Mouse (Mus musculus) hindbrain, embryonic 10.5 days (tissue): ENCODE results near the gene Podn. TPM values are rescaled to one million over a fixed set of nuclear protein-coding genes. Genes with fewer than 3 reads are reported as not detected.

Experiments
- DNase-seq: peaks from one replicate; pipeline ENCODE4 v3.0.0-alpha.2; 2017; ENCODE audit warnings: low spot score
- H3K27ac ChIP-seq: fragments of 300-500 bp; sonication (generic); 2 replicates; pipeline ENCODE4 v1.5.1; 2016; ENCODE audit warnings: mild to moderate bottlenecking, moderate library complexity
- H3K27me3 ChIP-seq: fragments of 300-500 bp; sonication (generic); 2 replicates; pipeline ENCODE4 v1.6.1; 2016; ENCODE audit warnings: mild to moderate bottlenecking; ENCODE audit not compliant: poor library complexity, insufficient read depth, severe bottlenecking
- H3K36me3 ChIP-seq: fragments of 300-500 bp; sonication (generic); 2 replicates; pipeline ENCODE4 v1.6.1; 2016; ENCODE audit warnings: mild to moderate bottlenecking, moderate library complexity
- H3K4me1 ChIP-seq: fragments of 300-500 bp; sonication (generic); replicated peaks from 2 replicates; pipeline ENCODE4 v1.6.1; 2016; ENCODE audit warnings: mild to moderate bottlenecking
- H3K4me3 ChIP-seq: fragments of 300-500 bp; sonication (generic); 2 replicates; pipeline ENCODE4 v1.5.1; 2016; ENCODE audit warnings: mild to moderate bottlenecking, moderate library complexity
- H3K9me3 ChIP-seq: fragments of 300-500 bp; sonication (generic); 2 replicates; pipeline ENCODE4 v1.6.1; 2016; ENCODE audit warnings: mild to moderate bottlenecking, moderate library complexity
- WGBS: fragments of 180-500 bp; shearing (Covaris S2); methylation state at CpG from one replicate; pipeline ENCODE4 v1.1.7; 2016; 5-methylcytosine and 5-hydroxymethylcytosine counted together
- polyA plus RNA-seq: library from polyadenylated mRNA; unstranded; fragments of >200 nt; fragmentation: Nextera tagmentation; extraction: Ambion mirVana; gene quantifications from 2 replicates; pipeline ENCODE4 v1.2.1, GENCODE M21; 2016

The Podn gene
- polyA plus RNA-seq, 1 experiment from 2014 or later, result 0.34 TPM

DNA sequence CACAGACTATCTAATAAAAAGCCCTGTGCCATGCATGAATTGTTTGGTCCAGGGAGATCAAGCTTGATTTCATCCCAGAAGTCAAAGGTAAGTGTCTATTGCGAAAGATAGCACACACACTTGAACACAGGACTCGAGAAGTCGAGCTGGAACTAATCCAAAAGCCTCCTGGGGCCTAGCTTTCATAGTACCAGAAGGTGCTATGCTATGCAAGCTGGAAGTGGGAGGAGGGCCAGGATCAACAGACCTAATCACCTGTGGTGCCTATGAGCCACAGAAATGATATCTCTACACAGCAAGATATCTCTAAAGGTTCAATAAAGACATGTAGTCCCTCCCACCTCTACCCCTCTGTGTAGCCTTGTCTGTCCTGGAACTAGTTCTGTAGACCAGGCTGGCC, 24.2 kb downstream of the Podn start:
- H3K9me3 ChIP-seq, result no peaks in the 10 kb centered on the region
- WGBS, result 94% methylated on average over 3 of the region's 3 CpGs
- H3K4me3 ChIP-seq, result no peak overlapping the region
- no peak for DNase-seq
- H3K4me1 ChIP-seq, result peaks cover 15% of the 10 kb centered on the region
- no peak overlapping the region for H3K27ac ChIP-seq
- no peaks in the 10 kb centered on the region for H3K27me3 ChIP-seq
- peaks cover 16% of the 10 kb centered on the region; the same call in 1 of the 2 replicates for H3K36me3 ChIP-seq

- WGBS, result 3% methylated on average over 26 of the region's 26 CpGs
- H3K36me3 ChIP-seq, result peaks cover 19% of the 10 kb centered on the region
- peak overlapping the region; percentile 60 for H3K27ac ChIP-seq
- no peaks in the 10 kb centered on the region for H3K27me3 ChIP-seq
- H3K4me3 ChIP-seq, result peak overlapping the region; percentile 64
- no peaks in the 10 kb centered on the region for H3K9me3 ChIP-seq
- DNase-seq, result peak; percentile 96
- H3K4me1 ChIP-seq, result peaks cover 15% of the 10 kb centered on the region
Measured at GRCm38 (mm10) chr4:108071235-108071901, 24.9 kb downstream of the Podn start.

GRCm38 (mm10) chr4:108070723-108071122, 25.5 kb downstream of the Podn start:
- DNase-seq, result peak; percentile 4
- H3K36me3 ChIP-seq, result peaks cover 26% of the 10 kb centered on the region
- 12% methylated on average over 8 of the region's 8 CpGs for WGBS
- H3K9me3 ChIP-seq, result no peaks in the 10 kb centered on the region
- peaks cover 15% of the 10 kb centered on the region for H3K4me1 ChIP-seq
- no peaks in the 10 kb centered on the region for H3K27me3 ChIP-seq
- H3K4me3 ChIP-seq, result peak overlapping the region; percentile 64
- H3K27ac ChIP-seq, result peak overlapping the region; percentile 60

- no peaks in the 10 kb centered on the region for H3K27me3 ChIP-seq
- H3K36me3 ChIP-seq, result peaks cover 30% of the 10 kb centered on the region
- peaks cover 15% of the 10 kb centered on the region for H3K4me1 ChIP-seq
- DNase-seq, result no peak
- WGBS, result 77% methylated on average over 4 of the region's 4 CpGs
- H3K4me3 ChIP-seq, result peak overlapping the region; percentile 64
- no peaks in the 10 kb centered on the region for H3K9me3 ChIP-seq
- peak overlapping the region; percentile 60 for H3K27ac ChIP-seq
Measured at GRCm38 (mm10) chr4:108070286-108070685, 26.0 kb downstream of the Podn start.

DNA sequence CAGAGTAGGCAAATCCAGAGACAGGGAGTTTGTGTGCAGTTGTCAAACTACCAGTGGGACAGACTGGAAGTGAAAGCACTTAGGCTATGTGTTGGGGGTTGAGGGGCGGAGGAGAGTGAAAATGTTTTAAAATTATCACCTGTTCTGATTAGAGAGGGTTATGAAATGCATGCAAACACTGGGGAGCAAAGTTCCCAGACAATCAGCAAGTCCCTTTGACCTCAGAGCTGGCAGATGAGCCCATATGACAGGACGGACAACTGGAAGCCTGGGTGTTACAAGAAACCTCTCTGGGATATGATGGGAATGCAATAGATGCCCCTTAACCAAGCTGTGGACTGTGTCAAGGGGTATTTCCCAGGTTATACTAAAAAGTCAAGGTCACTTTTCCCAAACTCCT, 28.2 kb downstream of the Podn start:
- WGBS, result 85% methylated on average over 2 of the region's 2 CpGs
- peaks cover 15% of the 10 kb centered on the region for H3K4me1 ChIP-seq
- H3K36me3 ChIP-seq, result peaks cover 48% of the 10 kb centered on the region
- no peaks in the 10 kb centered on the region for H3K27me3 ChIP-seq
- no peak overlapping the region for H3K4me3 ChIP-seq
- H3K27ac ChIP-seq, result no peak overlapping the region
- H3K9me3 ChIP-seq, result no peaks in the 10 kb centered on the region
- DNase-seq, result no peak

GRCm38 (mm10) chr4:108067261-108067660, 29.0 kb downstream of the Podn start:
- 91% methylated on average over 7 of the region's 7 CpGs for WGBS
- no peak overlapping the region for H3K27ac ChIP-seq
- DNase-seq, result no peak
- no peak overlapping the region for H3K4me3 ChIP-seq
- peaks cover 56% of the 10 kb centered on the region for H3K36me3 ChIP-seq
- H3K27me3 ChIP-seq, result no peaks in the 10 kb centered on the region
- H3K9me3 ChIP-seq, result 0 out of 2 replicates have a peak, but pooled peaks cover under 1% of the 10 kb centered on the region
- peaks cover 15% of the 10 kb centered on the region for H3K4me1 ChIP-seq

GRCm38 (mm10) chr4:108066569-108066968, 29.7 kb downstream of the Podn start:
- Histone ChIP-seq H3K27me3 (no peaks in the 10 kb centered on the region), H3K9me3 (0 out of 2 replicates have a peak, but pooled peaks cover 2% of the 10 kb centered on the region), H3K4me3 (no peak overlapping the region), H3K4me1 (peaks cover 15% of the 10 kb centered on the region), H3K27ac (no peak overlapping the region), H3K36me3 (peaks cover 62% of the 10 kb centered on the region)
- 95% methylated on average over 4 of the region's 4 CpGs for WGBS
- no peak for DNase-seq

- DNase-seq, result no peak
- Histone ChIP-seq H3K4me3 (no peak overlapping the region), H3K27me3 (no peaks in the 10 kb centered on the region), H3K36me3 (peaks cover 72% of the 10 kb centered on the region), H3K9me3 (0 out of 2 replicates have a peak, but pooled peaks cover 2% of the 10 kb centered on the region), H3K4me1 (peaks cover 11% of the 10 kb centered on the region), H3K27ac (no peak overlapping the region)
- 92% methylated on average over 2 of the region's 2 CpGs for WGBS
Measured at GRCm38 (mm10) chr4:108065176-108065844, 30.9 kb downstream of the Podn start.

DNA sequence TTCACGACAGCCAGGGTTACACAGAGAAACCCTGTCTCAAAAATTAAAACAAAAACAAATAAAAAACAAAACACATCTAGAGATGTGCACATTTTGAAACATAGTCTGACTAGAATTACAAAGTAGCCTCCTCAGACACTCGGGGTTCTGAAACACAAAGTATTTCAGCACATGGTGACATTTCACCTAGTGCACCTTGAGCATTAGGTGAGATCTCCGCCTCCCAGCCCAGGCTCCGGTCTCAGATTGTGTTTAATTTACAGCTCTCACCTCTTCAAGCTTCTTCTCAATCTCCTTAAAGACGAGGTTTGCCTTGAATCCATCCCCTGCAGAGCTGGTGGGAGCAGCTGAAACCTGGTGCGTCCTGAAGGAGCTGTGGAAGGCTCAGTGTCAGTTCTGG, 32.6 kb downstream of the Podn start:
- H3K27me3 ChIP-seq, result no peaks in the 10 kb centered on the region
- peaks cover 8% of the 10 kb centered on the region; the same call in 1 of the 2 replicates for H3K4me1 ChIP-seq
- 87% methylated on average over 6 of the region's 6 CpGs for WGBS
- DNase-seq, result no peak
- H3K9me3 ChIP-seq, result 0 out of 2 replicates have a peak, but pooled peaks cover 2% of the 10 kb centered on the region
- no peak overlapping the region for H3K27ac ChIP-seq
- H3K36me3 ChIP-seq, result peaks cover 80% of the 10 kb centered on the region
- no peak overlapping the region for H3K4me3 ChIP-seq

DNA sequence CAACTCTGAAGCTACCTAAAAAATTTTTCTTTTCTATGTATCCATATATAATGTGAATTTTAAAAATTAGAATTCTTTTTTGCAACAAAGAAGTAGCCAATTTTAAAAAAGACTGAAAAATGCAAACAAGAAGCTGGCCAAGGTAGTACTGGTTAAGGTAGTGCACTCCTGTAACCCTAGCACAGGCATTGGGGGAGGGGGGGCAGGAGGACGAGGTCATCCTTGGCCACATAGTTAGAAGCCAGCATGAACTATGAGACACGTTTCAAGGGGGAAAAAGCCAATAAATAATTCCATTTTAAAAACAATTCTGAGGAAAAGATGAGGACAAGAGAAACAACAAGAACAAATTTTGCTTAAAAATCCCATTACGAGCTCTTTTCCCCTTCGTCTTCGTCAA, 33.7 kb downstream of the Podn start:
- 96% methylated on average over 5 of the region's 5 CpGs for WGBS
- H3K36me3 ChIP-seq, result peaks cover 81% of the 10 kb centered on the region
- no peak for DNase-seq

DNA sequence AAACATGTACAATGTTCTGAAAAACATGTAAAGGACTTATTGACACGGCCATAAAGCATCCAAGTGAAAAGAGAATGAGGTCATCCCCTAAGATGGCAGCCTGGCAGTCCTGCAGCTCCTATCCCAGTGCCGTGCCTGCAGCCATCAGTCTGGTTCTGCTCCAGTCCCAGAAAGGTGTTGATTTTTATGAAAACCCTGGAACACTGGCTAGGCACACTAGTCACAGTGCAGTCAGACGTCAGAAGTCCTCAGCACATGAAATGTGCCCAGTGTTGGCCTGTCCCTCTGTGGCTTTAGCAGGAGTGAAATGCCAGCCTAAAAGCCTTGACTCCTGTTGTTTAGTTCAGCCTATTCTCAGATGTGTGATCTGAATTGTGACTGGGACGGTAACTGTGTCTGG, 35.5 kb downstream of the Podn start:
- H3K4me3 ChIP-seq, result no peak overlapping the region
- 83% methylated on average over 4 of the region's 4 CpGs for WGBS
- 0 out of 2 replicates have a peak, but pooled peaks cover 2% of the 10 kb centered on the region for H3K9me3 ChIP-seq
- H3K27me3 ChIP-seq, result no peaks in the 10 kb centered on the region
- peaks cover 8% of the 10 kb centered on the region; the same call in 1 of the 2 replicates for H3K4me1 ChIP-seq
- no peak overlapping the region for H3K27ac ChIP-seq
- DNase-seq, result no peak
- peaks cover 79% of the 10 kb centered on the region for H3K36me3 ChIP-seq

More for the DNA sequence above, 33.7 kb downstream of the Podn start:
- Histone ChIP-seq H3K4me1 (peaks cover 8% of the 10 kb centered on the region; the same call in 1 of the 2 replicates), H3K27ac (no peak overlapping the region), H3K4me3 (no peak overlapping the region), H3K27me3 (no peaks in the 10 kb centered on the region), H3K9me3 (0 out of 2 replicates have a peak, but pooled peaks cover 2% of the 10 kb centered on the region)

DNA sequence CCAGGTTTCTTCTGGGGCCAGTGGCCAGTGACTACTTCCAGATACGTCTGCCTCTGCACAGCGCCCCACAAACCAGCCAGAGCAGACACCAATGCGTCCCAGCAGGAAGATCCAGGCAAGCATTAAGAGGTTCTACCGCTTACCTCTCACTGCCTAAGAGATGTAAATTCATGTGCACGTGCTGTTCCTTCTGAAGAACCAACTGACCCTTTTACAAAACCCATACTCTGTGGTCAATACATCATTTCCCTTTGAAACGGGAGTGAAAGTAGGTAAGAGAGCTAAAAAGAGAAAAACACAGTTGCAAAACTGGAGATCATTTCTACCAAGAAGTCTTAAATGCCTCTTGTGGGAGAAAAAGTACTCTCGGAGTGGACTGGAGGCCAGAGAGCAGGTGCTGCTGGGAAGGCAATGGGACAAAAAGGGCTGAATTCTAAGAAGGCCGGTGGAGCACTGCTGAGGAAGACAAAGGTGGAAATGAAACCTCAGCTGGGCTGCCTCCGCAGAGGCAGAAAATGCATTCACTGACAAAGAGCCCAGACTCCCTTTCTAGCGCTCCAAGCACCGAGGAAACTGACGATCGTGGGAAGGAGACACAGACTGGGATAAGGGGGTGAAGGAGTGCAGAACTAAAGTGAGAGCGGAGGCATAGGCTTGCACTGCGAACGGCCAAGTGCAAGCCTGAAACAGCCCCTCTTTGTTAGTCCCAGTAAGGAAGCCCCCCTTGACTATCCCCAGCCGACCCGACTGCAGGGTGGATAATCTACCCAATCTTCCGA, 36.5 kb downstream of the Podn start:
- WGBS, result 50% methylated on average over 19 of the region's 19 CpGs
- no peak for DNase-seq
- 0 out of 2 replicates have a peak, but pooled peaks cover 2% of the 10 kb centered on the region for H3K9me3 ChIP-seq
- H3K27ac ChIP-seq, result peak overlapping the region; percentile 73
- H3K4me3 ChIP-seq, result no peak overlapping the region
- peaks cover 8% of the 10 kb centered on the region; the same call in 1 of the 2 replicates for H3K4me1 ChIP-seq
- H3K36me3 ChIP-seq, result peaks cover 80% of the 10 kb centered on the region
- no peaks in the 10 kb centered on the region for H3K27me3 ChIP-seq
